Mouse (Mus musculus) myocyte (in vitro differentiated cells): ENCODE data around the gene Smim4.

Experiments used
- E2F4 ChIP-seq: IDR thresholded peaks from one replicate; pipeline ENCODE4 v1.6.1; 2011; ENCODE audit warnings: mild to moderate bottlenecking, control low read depth, moderate library complexity; ENCODE audit not compliant: insufficient read depth
- MYOG ChIP-seq, 3 experiments: IDR thresholded peaks; one replicate each; pipeline ENCODE4 v1.6.1; 2011; ENCODE audit warnings: control low read depth in 2 of 3, low read depth in 2 of 3, mild to moderate bottlenecking in 2 of 3; ENCODE audit not compliant: insufficient read length in 2 of 3, control insufficient read depth in 1 of 3, insufficient read depth in 1 of 3
- POLR2A ChIP-seq: IDR thresholded peaks from one replicate; pipeline ENCODE4 v1.6.1; 2011; ENCODE audit warnings: low read depth, mild to moderate bottlenecking, control low read depth, moderate library complexity; ENCODE audit not compliant: insufficient read length
- TCF12 ChIP-seq: IDR thresholded peaks from one replicate; pipeline ENCODE4 v1.6.1; 2011; ENCODE audit warnings: mild to moderate bottlenecking, control low read depth; ENCODE audit not compliant: poor library complexity, insufficient read depth, severe bottlenecking
- TCF3 ChIP-seq: IDR thresholded peaks from one replicate; pipeline ENCODE4 v1.6.1; 2011; ENCODE audit warnings: low read depth, control low read depth; ENCODE audit not compliant: insufficient read length
- USF1 ChIP-seq: IDR thresholded peaks from one replicate; pipeline ENCODE4 v1.6.1; 2011; ENCODE audit warnings: low read depth, mild to moderate bottlenecking, control low read depth, moderate library complexity

GRCm38 (mm10) chr14:31141011-31141410 lies 12.3 kb upstream of the Smim4 start:
- TF ChIP-seq E2F4, result no peak
- TF ChIP-seq POLR2A, result no peak
- no peak for TF ChIP-seq TCF12
- no peak for TF ChIP-seq USF1
- no peak for TF ChIP-seq MYOG (IDR thresholded peaks at IDR 0.05; ENCODE audit: control insufficient read depth in 1 of 3, insufficient read depth in 1 of 3, insufficient read length in 2 of 3, low read depth in 2 of 3)
- no peak for TF ChIP-seq TCF3
